Mouse (Mus musculus) stomach, postnatal 0 days (tissue): ENCODE data around the gene Mipol1.

Experiments
- CTCF ChIP-seq: IDR thresholded peaks from 2 replicates; pipeline ENCODE4 v1.5.1; 2016; ENCODE audit warnings: antibody characterized with exemption, low read depth, mild to moderate bottlenecking, moderate library complexity
- EP300 ChIP-seq: optimal IDR thresholded peaks from 2 replicates; pipeline ENCODE3; 2016; ENCODE audit warnings: antibody characterized with exemption

GRCm38 (mm10) chr12:57196286-57196607 lies 34.0 kb upstream of the Mipol1 start:
- TF ChIP-seq CTCF (no peak), EP300 (no peak)
